14 mouse cellular contexts compared by ENCODE assay signal in genomic region chr7:118154150-118154549, GRCm38 (mm10).
"Had no signal": no experiment of that assay in that cellular context is flagged by ENCODE, and none has a peak within 500 bp of the region (broad histone marks: within the 10 kb centered on the region; RNA-seq: fewer than 3 reads in every experiment).

No protein-coding gene starts in this region.

- DNase-seq: kidney, adult 8-10 months; kidney, postnatal 36 days; left cerebral cortex, postnatal 4 days; lung, adult 18-20 months; retina, postnatal 1 day; thymus, adult 18-20 months; thymus, postnatal 14 days had no signal

- H3K9me3 ChIP-seq: limb, embryonic 13.5 days; midbrain, embryonic 12.5 days; neural tube, embryonic 13.5 days had no signal

- H3K27me3 ChIP-seq: limb, embryonic 13.5 days; midbrain, embryonic 12.5 days; neural tube, embryonic 13.5 days had no signal

- ATAC-seq: intestine, postnatal 0 days; midbrain, embryonic 16.5 days had no signal

- H3K9ac ChIP-seq: limb, embryonic 13.5 days; liver, embryonic 14.5 days; midbrain, embryonic 12.5 days; neural tube, embryonic 13.5 days had no signal

- H3K27ac ChIP-seq: limb, embryonic 13.5 days; liver, embryonic 14.5 days; midbrain, embryonic 12.5 days; neural tube, embryonic 13.5 days; stomach, postnatal 0 days had no signal

- H3K4me3 ChIP-seq: limb, embryonic 13.5 days; midbrain, embryonic 12.5 days; neural tube, embryonic 13.5 days had no signal

- H3K4me2 ChIP-seq: limb, embryonic 13.5 days; midbrain, embryonic 12.5 days; neural tube, embryonic 13.5 days had no signal

- H3K4me1 ChIP-seq: limb, embryonic 13.5 days; midbrain, embryonic 12.5 days; neural tube, embryonic 13.5 days had no signal
